Mouse (Mus musculus) layer of hippocampus, postnatal 25 days (tissue): ENCODE data around the gene Adgrf3. TPM values are rescaled to one million over a fixed set of nuclear protein-coding genes. Genes with fewer than 3 reads are reported as not detected.
"Not testable (repeated sequence)": the region's sequence is repeated elsewhere in the genome, so short reads cannot be mapped to it uniquely, and the experiment has no call there.

Experiments
- DNase-seq, 2 experiments: peaks; one replicate each; pipeline ENCODE4 v3.0.0; 2022; ENCODE audit warnings: mixed read lengths in 2 of 2, low spot score in 1 of 2; ENCODE audit errors: extremely low spot score in 1 of 2
- total RNA-seq, 2 experiments: library from RNA; stranded (reverse); gene quantifications; 2 replicates each; pipeline ENCODE4 v1.2.3; 2021

Adgrf3 gene
- total RNA-seq: not detected

GRCm38 (mm10) chr5:30205493-30205892, at the start of gene Adgrf3:
Gene Adgrf3 (minus strand): TSS chr5:30205722.
- no peak for DNase-seq

DNA sequence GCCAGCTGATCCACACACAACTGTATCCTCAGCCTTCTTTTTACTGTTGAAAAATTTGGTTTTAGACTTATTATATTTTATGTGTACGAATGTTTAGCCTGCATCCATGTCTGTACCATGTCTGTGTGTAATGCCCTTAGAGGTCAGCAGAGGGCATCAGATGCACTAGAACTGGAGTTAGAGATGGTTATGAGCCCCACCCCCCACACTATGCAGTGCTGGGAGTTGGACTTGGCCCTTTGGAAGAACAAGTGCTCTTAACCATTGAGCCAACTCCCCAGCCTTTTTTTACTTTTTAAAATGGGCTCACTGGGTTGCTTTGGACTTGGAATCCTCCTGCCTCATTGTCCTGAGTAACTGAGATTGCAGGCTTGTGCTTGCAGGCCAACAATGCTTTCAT, 42.1 kb upstream of the Adgrf3 start:
- DNase-seq: no peak

DNA sequence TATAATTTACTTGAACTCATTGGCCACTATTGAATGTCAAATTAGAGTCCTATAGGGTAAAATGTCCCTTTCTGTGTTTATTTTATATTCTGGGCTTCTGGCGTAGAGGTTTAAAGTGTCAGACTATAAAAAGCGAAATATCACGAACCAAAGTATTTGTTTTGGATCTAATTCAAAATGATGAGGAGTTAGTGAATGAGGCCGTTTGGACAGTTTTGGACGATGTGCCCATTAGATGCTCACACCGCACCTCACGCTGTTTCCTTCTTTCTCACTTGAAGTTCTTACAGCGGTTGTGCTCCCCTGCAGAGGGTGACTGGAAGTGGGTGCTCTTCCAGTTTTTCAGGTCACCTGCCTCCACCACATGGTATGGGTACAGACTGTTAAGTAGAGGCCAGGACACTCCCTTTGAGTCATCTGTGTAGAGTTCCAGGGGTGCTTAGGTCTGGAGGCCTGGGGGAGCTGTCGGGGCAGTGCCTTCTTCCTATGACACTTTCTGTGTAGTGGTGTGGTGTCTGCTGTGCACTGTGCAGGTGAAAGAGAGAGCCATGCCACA, 40.4 kb upstream of the Adgrf3 start:
- no peak for DNase-seq

GRCm38 (mm10) chr5:30243741-30244140, 38.2 kb upstream of the Adgrf3 start:
- DNase-seq: peak in 1 of 2 experiments; percentile 6

DNA sequence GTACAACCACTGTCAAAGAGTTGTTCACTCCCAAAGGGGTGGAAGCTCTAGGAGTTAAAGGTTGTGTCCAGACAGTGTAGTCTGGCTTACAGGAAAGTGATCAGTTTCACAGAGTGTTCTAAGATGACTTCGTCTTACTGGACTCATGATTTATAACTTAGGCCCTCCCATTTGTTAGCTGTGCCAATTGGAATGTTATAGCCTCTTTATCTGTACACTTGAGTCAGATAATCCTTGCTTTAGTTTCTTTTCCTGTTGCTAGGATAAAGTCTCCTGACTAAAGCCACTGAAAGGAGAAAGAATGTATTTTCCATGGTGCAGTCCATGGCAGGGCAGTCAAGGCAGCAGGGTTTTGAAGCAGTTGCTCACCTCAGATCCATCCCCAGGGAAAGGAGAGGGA, 36.9 kb upstream of the Adgrf3 start:
- no peak for DNase-seq

GRCm38 (mm10) chr5:30240552-30240951, 35.0 kb upstream of the Adgrf3 start:
- DNase-seq: no peak

GRCm38 (mm10) chr5:30238533-30238932, 33.0 kb upstream of the Adgrf3 start:
- no peak for DNase-seq

DNA sequence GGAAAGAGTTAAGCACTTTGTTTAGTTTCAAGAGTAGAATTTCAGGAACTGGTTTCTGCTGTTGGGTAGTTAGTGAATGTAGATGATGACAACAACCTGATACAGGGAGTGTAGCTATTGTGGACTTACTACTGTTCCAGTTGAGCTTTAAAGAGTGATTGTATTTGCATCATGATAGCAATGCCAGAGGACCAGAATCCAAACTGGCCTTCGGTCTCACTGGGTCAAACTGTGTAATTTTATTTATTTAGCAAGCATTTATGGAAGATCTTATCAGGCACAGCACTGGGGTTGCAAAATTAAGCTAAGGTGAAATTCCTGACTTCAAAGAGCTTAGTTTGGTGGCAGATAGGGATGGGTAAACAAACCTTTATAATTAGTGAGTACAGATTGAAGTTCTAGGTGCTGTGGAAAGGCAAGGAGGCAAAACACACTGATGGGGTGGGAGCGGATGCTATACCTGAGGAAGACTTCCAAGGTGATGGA, 30.2 kb upstream of the Adgrf3 start:
- no peak for DNase-seq

GRCm38 (mm10) chr5:30233979-30234378, 28.5 kb upstream of the Adgrf3 start:
- DNase-seq: no peak

GRCm38 (mm10) chr5:30233042-30233441, 27.5 kb upstream of the Adgrf3 start:
- DNase-seq: peak; percentile 5 to 11

DNA sequence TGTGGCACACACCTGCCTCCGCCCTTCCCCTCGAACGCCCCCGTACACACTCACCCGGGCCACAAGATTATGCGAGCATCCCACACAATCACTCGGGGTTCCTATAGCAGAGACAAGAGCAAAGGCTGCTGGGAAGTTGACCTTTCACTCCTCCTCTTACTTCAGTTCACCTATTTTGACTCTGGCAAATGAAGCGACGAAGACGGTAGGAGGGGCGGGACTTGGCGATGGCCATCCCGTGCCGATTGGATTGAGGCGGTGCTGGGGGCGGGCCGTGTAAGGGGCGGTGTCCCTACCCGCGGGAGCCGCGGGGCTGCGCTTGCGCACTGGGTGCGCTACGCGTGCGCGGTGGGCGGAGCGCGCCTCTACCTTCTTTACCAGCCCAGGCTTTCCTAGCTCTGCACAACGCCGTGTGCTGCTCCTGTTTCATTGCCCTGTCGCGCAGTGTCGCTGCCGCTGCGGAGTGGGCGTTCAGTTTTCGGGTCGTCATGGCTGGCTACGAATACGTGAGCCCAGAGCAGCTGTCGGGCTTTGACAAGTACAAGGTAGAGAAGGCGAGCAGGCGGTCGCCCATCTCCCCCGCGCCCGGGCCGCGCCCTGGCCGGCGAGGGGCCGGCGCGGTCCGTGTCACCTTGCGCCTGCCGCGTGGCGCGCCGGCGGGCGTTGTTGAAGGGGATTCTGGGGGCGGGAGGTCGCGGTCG, 26.9 kb upstream of the Adgrf3 start, which contains the start of gene Selenoi:
Gene Selenoi (plus strand): TSS at position 311 of the 701 bp plus-strand sequence.
- DNase-seq: peak; percentile 91 to 94

DNA sequence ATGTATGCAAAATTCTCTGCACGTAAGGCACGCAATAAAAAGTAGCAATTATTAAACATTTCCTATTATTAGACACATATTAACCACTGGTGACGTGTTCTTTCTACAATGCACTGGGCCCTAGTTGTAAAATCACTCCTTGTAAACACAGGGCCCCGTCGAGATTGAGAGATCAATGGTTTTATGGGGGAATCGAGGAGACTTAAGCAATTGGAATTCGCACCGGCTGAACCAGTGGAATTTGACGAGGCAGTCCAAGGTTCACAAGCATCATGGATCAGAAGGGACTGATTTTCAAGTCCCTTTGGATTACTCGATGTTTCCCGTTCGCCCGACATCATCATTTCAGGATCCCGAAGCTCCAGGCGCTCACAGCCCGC, 26.4 kb upstream of the Adgrf3 start:
- no peak for DNase-seq

GRCm38 (mm10) chr5:30230901-30231300, 25.4 kb upstream of the Adgrf3 start:
- DNase-seq: peak in 1 of 2 experiments; percentile 15

DNA sequence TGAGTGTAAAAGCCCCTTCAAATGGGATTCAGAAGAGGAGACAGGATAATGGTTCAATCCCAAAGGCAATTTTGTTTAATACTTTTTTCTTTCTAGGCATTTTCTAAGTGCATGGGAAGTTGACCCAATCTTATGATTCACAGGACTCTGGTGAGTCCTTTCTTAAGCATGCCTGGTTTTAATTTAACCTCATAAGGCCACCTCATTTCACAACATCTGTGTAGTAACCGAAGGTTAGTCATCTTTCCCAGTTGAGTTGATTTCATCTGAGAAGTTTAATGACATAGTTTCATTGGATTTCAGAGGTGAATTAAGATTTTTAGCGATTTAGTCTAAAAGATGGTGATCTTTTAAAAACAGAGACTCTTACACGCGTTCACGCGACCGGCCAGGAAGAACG, 17.2 kb upstream of the Adgrf3 start:
- DNase-seq: no peak

DNA sequence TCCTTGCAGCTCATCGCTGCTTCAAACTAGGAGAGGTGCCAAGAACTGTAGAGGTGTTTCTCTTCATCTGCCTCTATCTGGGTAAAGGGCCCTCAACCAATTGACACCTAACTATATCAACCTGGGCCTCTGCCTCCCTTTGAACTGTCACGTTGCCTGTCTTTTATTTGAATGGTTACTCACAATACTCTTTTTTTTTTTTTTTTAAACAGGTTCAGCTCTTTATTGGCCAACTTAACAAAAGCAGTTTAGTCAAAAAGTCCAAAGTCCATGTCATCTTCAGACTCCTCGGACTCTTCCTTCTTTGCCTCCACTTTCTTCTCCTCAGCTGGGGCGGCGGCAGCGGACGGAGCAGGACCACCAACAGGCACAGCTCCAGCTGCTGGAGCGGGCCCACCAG, 15.1 kb upstream of the Adgrf3 start:
- no peak for DNase-seq

GRCm38 (mm10) chr5:30219715-30220114, 14.2 kb upstream of the Adgrf3 start:
- DNase-seq: no peak

DNA sequence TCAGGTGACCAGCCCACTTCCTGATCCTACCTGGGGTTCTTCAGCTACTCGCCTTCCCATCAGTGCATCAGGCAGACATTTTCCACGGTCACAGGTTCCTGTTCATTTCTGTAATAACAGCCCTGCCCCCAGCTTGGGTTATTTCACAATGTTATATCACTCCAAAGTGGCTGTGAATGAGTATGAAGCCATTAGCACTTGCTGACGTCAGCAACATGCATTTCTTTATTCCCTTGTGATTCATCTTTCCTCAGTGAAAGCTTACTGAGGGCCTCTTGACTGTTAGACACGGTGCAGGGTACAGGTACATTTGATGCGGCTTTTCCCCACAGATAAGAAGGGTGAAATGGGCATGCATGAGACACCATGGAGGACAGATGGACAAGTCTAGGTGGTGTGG, 10.4 kb upstream of the Adgrf3 start:
- DNase-seq: no peak

DNA sequence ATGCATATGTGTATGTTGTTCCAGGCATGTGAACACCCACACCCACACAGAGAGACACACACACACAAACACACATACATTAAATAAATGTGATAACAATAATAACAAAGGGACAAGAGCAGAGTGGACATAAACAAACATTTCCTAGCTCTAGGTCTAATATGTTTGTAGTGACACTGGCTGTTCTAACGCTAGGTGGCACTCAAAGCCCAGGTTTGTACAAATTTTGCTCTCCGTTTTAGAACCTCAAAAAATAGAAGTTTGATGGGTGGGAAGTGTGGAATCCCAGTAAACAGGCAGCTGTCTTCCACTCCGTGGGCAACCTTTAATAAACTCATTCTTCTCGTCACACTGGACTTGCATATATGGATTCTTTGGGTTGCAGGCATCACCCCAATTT, 9.4 kb upstream of the Adgrf3 start:
- DNase-seq: peak; percentile 36 to 79

DNA sequence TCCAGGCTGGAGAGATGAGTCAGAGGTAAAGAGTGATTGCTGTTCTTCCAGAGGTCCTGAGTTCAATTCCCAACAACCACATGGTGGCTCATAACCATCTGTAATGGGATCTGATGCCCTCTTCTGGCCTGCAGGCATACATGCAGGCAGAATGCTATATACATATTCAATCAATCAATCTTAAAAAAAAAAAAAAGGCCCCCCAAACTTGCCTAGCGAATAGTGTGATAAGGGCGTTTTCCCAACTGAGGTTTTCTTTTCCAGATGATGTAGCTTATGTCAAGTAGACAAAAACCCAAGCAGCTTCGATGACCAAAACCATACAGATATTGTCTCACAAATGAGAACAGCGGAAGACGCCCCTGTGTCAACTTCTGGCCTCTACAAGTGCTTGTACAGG, 5.2 kb upstream of the Adgrf3 start:
- not testable (repeated sequence) for DNase-seq

DNA sequence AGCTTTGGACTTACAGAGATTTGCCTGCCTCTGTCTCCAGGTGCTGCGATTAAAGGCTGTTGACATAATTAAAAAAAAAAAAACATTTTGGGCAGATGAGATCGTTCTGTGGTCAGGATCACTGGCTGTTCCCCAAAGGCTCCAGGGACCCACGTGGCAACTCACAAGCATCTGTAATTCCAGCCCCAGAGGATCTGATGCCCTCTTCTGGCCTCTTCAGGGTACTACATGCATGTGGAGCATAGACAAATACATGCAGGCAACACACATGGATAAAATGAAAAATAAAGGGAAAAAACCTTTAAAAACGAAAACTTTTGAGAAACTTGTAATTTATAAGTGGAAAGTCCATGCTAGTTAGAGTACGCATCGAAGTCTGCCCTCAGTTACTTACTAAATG, 1.8 kb upstream of the Adgrf3 start:
- no peak for DNase-seq

DNA sequence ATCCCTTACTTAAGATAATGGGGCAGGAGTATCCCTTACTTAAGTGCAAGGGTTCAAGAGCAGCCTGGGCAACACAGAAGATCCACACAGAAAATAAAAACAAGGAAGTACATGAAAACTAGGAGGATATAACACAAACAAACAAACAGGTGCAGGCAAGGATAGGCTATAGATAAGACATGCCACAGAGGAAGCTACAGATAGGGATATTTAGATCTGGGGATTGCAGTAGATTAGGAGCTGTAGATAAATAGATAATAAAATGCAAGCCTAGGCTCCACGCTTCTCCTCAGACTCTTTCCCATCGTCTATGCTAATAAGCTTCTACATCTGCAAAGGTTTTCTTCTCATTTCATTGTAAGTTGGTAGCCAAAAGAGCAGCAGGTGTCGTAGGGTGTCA, 488 bp downstream of the Adgrf3 start:
- DNase-seq: no peak

GRCm38 (mm10) chr5:30204441-30204840, 1.1 kb downstream of the Adgrf3 start:
- DNase-seq: no peak
